Mouse (Mus musculus) forebrain, embryonic 14.5 days (tissue): ENCODE results near the gene Ank2. TPM values are rescaled to one million over a fixed set of nuclear protein-coding genes. Genes with fewer than 3 reads are reported as not detected.

Experiments used
- ATAC-seq: fragments of 200-750 bp; cut with Nextera tagmentation; 2 replicates; pipeline ENCODE4 v1.8.0; 2017; ENCODE audit warnings: mild to moderate bottlenecking, moderate library complexity
- DNase-seq: peaks from one replicate; pipeline ENCODE4 v3.0.0-alpha.2; 2015; ENCODE audit warnings: low spot score
- H3K27ac ChIP-seq: fragments of 300-500 bp; sonication (generic); 2 replicates; pipeline ENCODE4 v1.5.1; 2014; ENCODE audit warnings: low read depth, mild to moderate bottlenecking, control low read depth, low read length, moderate library complexity
- H3K27me3 ChIP-seq: fragments of 300-500 bp; sonication (generic); replicated peaks from 2 replicates; pipeline ENCODE4 v1.6.1; 2014; ENCODE audit warnings: low read length, control low read depth, mixed read lengths; ENCODE audit not compliant: control insufficient read depth, insufficient read depth
- H3K36me3 ChIP-seq: fragments of 300-500 bp; sonication (generic); 2 replicates; pipeline ENCODE4 v1.6.1; 2014; ENCODE audit warnings: low read length, control low read depth; ENCODE audit not compliant: control insufficient read depth, insufficient read depth
- H3K4me1 ChIP-seq: fragments of 300-500 bp; sonication (generic); 2 replicates; pipeline ENCODE4 v1.6.1; 2014; ENCODE audit warnings: antibody characterized with exemption, low read length, control low read depth; ENCODE audit not compliant: control insufficient read depth, insufficient read depth
- H3K4me2 ChIP-seq: fragments of 300-500 bp; sonication (generic); 2 replicates; pipeline ENCODE4 v1.6.1; 2014; ENCODE audit warnings: mild to moderate bottlenecking, control low read depth, low read length
- H3K4me3 ChIP-seq: fragments of 300-500 bp; sonication (generic); 2 replicates; pipeline ENCODE4 v1.5.1; 2014; ENCODE audit warnings: low read depth, low read length, control low read depth
- H3K9ac ChIP-seq: fragments of 300-500 bp; sonication (generic); 2 replicates; pipeline ENCODE4 v1.6.1; 2014; ENCODE audit warnings: mild to moderate bottlenecking, low read length, control low read depth, moderate library complexity
- H3K9me3 ChIP-seq: fragments of 300-500 bp; sonication (generic); replicated peaks from 2 replicates; pipeline ENCODE4 v1.6.1; 2016; ENCODE audit warnings: low read length, control low read depth, mixed read lengths; ENCODE audit not compliant: control insufficient read depth
- WGBS: fragments of 180-500 bp; shearing (Covaris S2); extraction: QIAGEN DNeasy Blood & Tissue Kit; methylation state at CpG from one replicate; pipeline ENCODE4 v1.1.7; 2014; 5-methylcytosine and 5-hydroxymethylcytosine counted together
- polyA plus RNA-seq: library from polyadenylated mRNA; unstranded; fragments of >200 nt; fragmentation: Nextera tagmentation; extraction: Ambion mirVana; gene quantifications from 2 replicates; pipeline ENCODE4 v1.2.1, GENCODE M21; 2014

Gene Ank2
- polyA plus RNA-seq, 1 experiment from 2014 or later: 61.8 TPM

GRCm38 (mm10) chr3:127311521-127311920 is 187.6 kb downstream of the Ank2 start:
- H3K4me3 ChIP-seq: no peak overlapping the region
- H3K4me1 ChIP-seq: no peaks in the 10 kb centered on the region
- no peak overlapping the region for H3K4me2 ChIP-seq
- 71% methylated on average over 6 of the region's 6 CpGs for WGBS
- H3K9me3 ChIP-seq: no peaks in the 10 kb centered on the region
- no peak overlapping the region for H3K27ac ChIP-seq
- H3K9ac ChIP-seq: no peak overlapping the region
- DNase-seq (no peak), ATAC-seq (no peak)
- no peaks in the 10 kb centered on the region for H3K27me3 ChIP-seq
- no peaks in the 10 kb centered on the region for H3K36me3 ChIP-seq

- Histone ChIP-seq H3K36me3 (no peaks in the 10 kb centered on the region), H3K27ac (no peak overlapping the region), H3K4me2 (no peak overlapping the region), H3K4me1 (no peaks in the 10 kb centered on the region), H3K9me3 (no peaks in the 10 kb centered on the region), H3K9ac (no peak overlapping the region), H3K4me3 (no peak overlapping the region), H3K27me3 (no peaks in the 10 kb centered on the region)
- 81% methylated on average over 3 of the region's 3 CpGs for WGBS
- DNase-seq (peak; percentile 53), ATAC-seq (no peak)
Observed at GRCm38 (mm10) chr3:127310079-127310478, 189.1 kb downstream of the Ank2 start.

GRCm38 (mm10) chr3:127303957-127304553 is 195.1 kb downstream of the Ank2 start:
- WGBS: 18% methylated on average over 6 of the region's 6 CpGs
- peak overlapping the region; percentile 49; the same call in 1 of the 2 replicates for H3K27ac ChIP-seq
- H3K4me3 ChIP-seq: no peak overlapping the region
- H3K36me3 ChIP-seq: no peaks in the 10 kb centered on the region
- no peaks in the 10 kb centered on the region for H3K9me3 ChIP-seq
- DNase-seq (no peak), ATAC-seq (no peak)
- no peak overlapping the region for H3K4me2 ChIP-seq
- no peaks in the 10 kb centered on the region for H3K27me3 ChIP-seq
- peaks cover 10% of the 10 kb centered on the region for H3K4me1 ChIP-seq
- no peak overlapping the region for H3K9ac ChIP-seq

- H3K27ac ChIP-seq: no peak overlapping the region
- H3K27me3 ChIP-seq: no peaks in the 10 kb centered on the region
- H3K4me3 ChIP-seq: no peak overlapping the region
- no peaks in the 10 kb centered on the region for H3K9me3 ChIP-seq
- DNase-seq (no peak), ATAC-seq (no peak)
- WGBS: 72% methylated on average over 4 of the region's 4 CpGs
- peaks cover 10% of the 10 kb centered on the region for H3K4me1 ChIP-seq
- H3K36me3 ChIP-seq: no peaks in the 10 kb centered on the region
- no peak overlapping the region for H3K9ac ChIP-seq
- no peak overlapping the region for H3K4me2 ChIP-seq
Observed at GRCm38 (mm10) chr3:127303041-127303440, 196.1 kb downstream of the Ank2 start.

GRCm38 (mm10) chr3:127300790-127301189 is 198.4 kb downstream of the Ank2 start:
- Histone ChIP-seq H3K27ac (no peak overlapping the region), H3K9ac (no peak overlapping the region), H3K4me3 (no peak overlapping the region), H3K9me3 (no peaks in the 10 kb centered on the region), H3K4me2 (no peak overlapping the region), H3K27me3 (no peaks in the 10 kb centered on the region), H3K36me3 (no peaks in the 10 kb centered on the region), H3K4me1 (peaks cover 10% of the 10 kb centered on the region)
- DNase-seq (peak; percentile 42), ATAC-seq (peak; percentile 51)

GRCm38 (mm10) chr3:127295921-127296320 is 203.2 kb downstream of the Ank2 start:
- no peak overlapping the region; the same call in 1 of the 2 replicates for H3K27ac ChIP-seq
- H3K4me3 ChIP-seq: no peak overlapping the region
- H3K36me3 ChIP-seq: no peaks in the 10 kb centered on the region
- ATAC-seq (no peak), DNase-seq (no peak)
- no peak overlapping the region for H3K9ac ChIP-seq
- H3K9me3 ChIP-seq: no peaks in the 10 kb centered on the region
- WGBS: 77% methylated on average over 6 of the region's 6 CpGs
- peaks cover 21% of the 10 kb centered on the region for H3K4me1 ChIP-seq
- H3K27me3 ChIP-seq: no peaks in the 10 kb centered on the region
- H3K4me2 ChIP-seq: no peak overlapping the region

GRCm38 (mm10) chr3:127294610-127295349 is 204.4 kb downstream of the Ank2 start:
- H3K27ac ChIP-seq: peak overlapping the region; percentile 68
- H3K27me3 ChIP-seq: no peaks in the 10 kb centered on the region
- H3K4me3 ChIP-seq: no peak overlapping the region
- H3K9me3 ChIP-seq: no peaks in the 10 kb centered on the region
- WGBS: 77% methylated on average over 9 of the region's 9 CpGs
- DNase-seq (no peak), ATAC-seq (no peak)
- 0 out of 2 replicates have a peak overlapping the region, but pooled peaks have one; percentile 20 for H3K4me2 ChIP-seq
- peaks cover 18% of the 10 kb centered on the region for H3K4me1 ChIP-seq
- H3K9ac ChIP-seq: no peak overlapping the region
- H3K36me3 ChIP-seq: no peaks in the 10 kb centered on the region

- Histone ChIP-seq H3K27ac (peak overlapping the region; percentile 68), H3K36me3 (no peaks in the 10 kb centered on the region), H3K27me3 (no peaks in the 10 kb centered on the region), H3K4me3 (no peak overlapping the region), H3K4me1 (peaks cover 18% of the 10 kb centered on the region), H3K9ac (peak overlapping the region; percentile 29; the same call in 1 of the 2 replicates), H3K4me2 (peak overlapping the region; percentile 20; the same call in 1 of the 2 replicates), H3K9me3 (no peaks in the 10 kb centered on the region)
- peak; percentile 37; the same call in 1 of the 2 replicates for ATAC-seq
- WGBS: 13% methylated on average over 14 of the region's 14 CpGs
- DNase-seq: peak; percentile 42
Observed at GRCm38 (mm10) chr3:127294079-127294478, 205.1 kb downstream of the Ank2 start.

- Histone ChIP-seq H3K9ac (no peak overlapping the region), H3K36me3 (no peaks in the 10 kb centered on the region), H3K4me3 (no peak overlapping the region), H3K9me3 (no peaks in the 10 kb centered on the region), H3K27ac (peak overlapping the region; percentile 68), H3K27me3 (no peaks in the 10 kb centered on the region), H3K4me2 (no peak overlapping the region), H3K4me1 (peaks cover 18% of the 10 kb centered on the region)
- ATAC-seq: peak; percentile 36; the same call in 1 of the 2 replicates
- 17% methylated on average over 9 of the region's 9 CpGs for WGBS
- DNase-seq: peak; percentile 80
Observed at GRCm38 (mm10) chr3:127293479-127293874, 205.7 kb downstream of the Ank2 start.
